Mouse (Mus musculus) embryonic facial prominence, embryonic 10.5 days (tissue): ENCODE data around the gene Plcb4. TPM values are rescaled to one million over a fixed set of nuclear protein-coding genes. Genes with fewer than 3 reads are reported as not detected.

ENCODE experiments used
- DNase-seq: peaks from one replicate; pipeline ENCODE4 v3.0.0-alpha.2; 2017; ENCODE audit warnings: low spot score
- H3K27ac ChIP-seq: fragments of 300-500 bp; sonication (generic); replicated peaks from 2 replicates; pipeline ENCODE4 v1.5.1; 2016; ENCODE audit warnings: mild to moderate bottlenecking
- H3K27me3 ChIP-seq: fragments of 300-500 bp; sonication (generic); replicated peaks from 2 replicates; pipeline ENCODE4 v1.6.1; 2016; ENCODE audit warnings: low read depth, mild to moderate bottlenecking; ENCODE audit not compliant: poor library complexity, severe bottlenecking
- H3K36me3 ChIP-seq: fragments of 300-500 bp; sonication (generic); replicated peaks from 2 replicates; pipeline ENCODE4 v1.6.1; 2016; ENCODE audit warnings: mild to moderate bottlenecking, moderate library complexity
- H3K4me1 ChIP-seq: fragments of 300-500 bp; sonication (generic); 2 replicates; pipeline ENCODE4 v1.6.1; 2016
- H3K4me3 ChIP-seq: fragments of 300-500 bp; sonication (generic); 2 replicates; pipeline ENCODE4 v1.5.1; 2016; ENCODE audit warnings: mild to moderate bottlenecking, moderate library complexity
- H3K9me3 ChIP-seq: fragments of 300-500 bp; sonication (generic); 2 replicates; pipeline ENCODE4 v1.6.1; 2016; ENCODE audit warnings: mild to moderate bottlenecking
- WGBS: fragments of 180-500 bp; shearing (Covaris S2); methylation state at CpG from one replicate; pipeline ENCODE4 v1.1.7; 2016; 5-methylcytosine and 5-hydroxymethylcytosine counted together
- polyA plus RNA-seq: library from polyadenylated mRNA; unstranded; fragments of >200 nt; fragmentation: Nextera tagmentation; extraction: Ambion mirVana; gene quantifications from 2 replicates; pipeline ENCODE4 v1.2.1, GENCODE M21; 2016

Plcb4 gene
- polyA plus RNA-seq, 1 experiment from 2014 or later, result 16.1 TPM

- Histone ChIP-seq H3K36me3 (no peaks in the 10 kb centered on the region), H3K4me3 (no peak overlapping the region), H3K4me1 (peaks cover 25% of the 10 kb centered on the region), H3K27ac (no peak overlapping the region), H3K9me3 (no peaks in the 10 kb centered on the region), H3K27me3 (no peaks in the 10 kb centered on the region)
- WGBS, result 77% methylated on average over 5 of the region's 5 CpGs
- no peak for DNase-seq
These were observed 203.9 kb downstream of the Plcb4 start for GRCm38 (mm10) chr2:135862489-135863390.

GRCm38 (mm10) chr2:135863391-135864076, 204.7 kb downstream of the Plcb4 start:
- H3K9me3 ChIP-seq, result no peaks in the 10 kb centered on the region
- DNase-seq, result no peak
- H3K4me3 ChIP-seq, result no peak overlapping the region
- H3K27ac ChIP-seq, result no peak overlapping the region
- 81% methylated on average over 4 of the region's 4 CpGs for WGBS
- H3K36me3 ChIP-seq, result no peaks in the 10 kb centered on the region
- H3K27me3 ChIP-seq, result no peaks in the 10 kb centered on the region
- peaks cover 29% of the 10 kb centered on the region for H3K4me1 ChIP-seq

DNA sequence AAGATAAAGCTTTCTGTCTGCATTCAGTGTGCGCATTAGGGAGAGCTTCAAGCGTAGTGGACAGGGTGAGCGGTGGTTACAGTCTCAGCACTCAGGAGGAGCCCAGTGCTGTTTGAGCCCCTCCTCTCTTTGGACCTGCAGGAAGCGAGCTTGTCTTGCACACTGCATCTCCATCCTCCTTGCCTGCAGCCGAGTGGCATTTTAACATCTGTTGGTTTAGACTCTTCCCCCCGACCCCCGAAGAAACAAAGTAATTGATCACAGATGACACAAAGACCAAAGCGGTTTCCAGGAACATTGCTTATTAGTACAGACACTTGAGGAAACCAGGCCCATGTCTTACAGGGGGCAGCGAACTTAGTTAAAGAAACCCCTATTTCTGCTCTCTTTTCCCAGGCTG, 207.6 kb downstream of the Plcb4 start:
- Histone ChIP-seq H3K27me3 (no peaks in the 10 kb centered on the region), H3K4me1 (peaks cover 29% of the 10 kb centered on the region), H3K4me3 (no peak overlapping the region), H3K9me3 (no peaks in the 10 kb centered on the region), H3K27ac (peak overlapping the region; percentile 58), H3K36me3 (no peaks in the 10 kb centered on the region)
- peak; percentile 76 for DNase-seq
- WGBS, result 27% methylated on average over 9 of the region's 9 CpGs

DNA sequence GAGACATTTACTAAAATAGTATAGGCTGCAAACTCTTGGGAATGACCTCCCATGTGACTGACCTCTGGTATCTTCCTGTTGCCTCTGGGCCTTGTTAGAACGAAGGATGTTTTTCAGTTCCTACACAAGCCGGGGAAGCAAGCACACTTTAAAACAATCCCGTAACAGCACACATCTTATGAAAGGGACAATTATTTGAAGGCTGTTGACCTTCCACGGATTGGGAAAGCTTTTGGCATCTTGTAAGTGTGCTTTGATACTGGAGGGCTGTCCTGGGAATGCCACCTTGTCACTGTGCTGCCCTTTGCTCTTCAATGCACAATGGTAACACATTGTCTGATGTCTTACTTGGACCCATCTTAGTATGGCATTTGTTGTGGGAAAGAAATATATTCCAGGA, 208.0 kb downstream of the Plcb4 start:
- Histone ChIP-seq H3K4me1 (peaks cover 29% of the 10 kb centered on the region), H3K27me3 (no peaks in the 10 kb centered on the region), H3K36me3 (no peaks in the 10 kb centered on the region), H3K4me3 (no peak overlapping the region), H3K9me3 (no peaks in the 10 kb centered on the region), H3K27ac (peak overlapping the region; percentile 41)
- no peak for DNase-seq
- 30% methylated on average over 4 of the region's 4 CpGs for WGBS

GRCm38 (mm10) chr2:135869637-135870036, 210.8 kb downstream of the Plcb4 start:
- Histone ChIP-seq H3K4me1 (peaks cover 38% of the 10 kb centered on the region), H3K27me3 (no peaks in the 10 kb centered on the region), H3K36me3 (no peaks in the 10 kb centered on the region), H3K4me3 (no peak overlapping the region), H3K9me3 (no peaks in the 10 kb centered on the region), H3K27ac (no peak overlapping the region)
- 82% methylated on average over 7 of the region's 7 CpGs for WGBS
- no peak for DNase-seq

GRCm38 (mm10) chr2:135873146-135873545, 214.3 kb downstream of the Plcb4 start:
- Histone ChIP-seq H3K27me3 (no peaks in the 10 kb centered on the region), H3K36me3 (no peaks in the 10 kb centered on the region), H3K9me3 (no peaks in the 10 kb centered on the region), H3K4me1 (peaks cover 9% of the 10 kb centered on the region; the same call in 1 of the 2 replicates), H3K27ac (no peak overlapping the region), H3K4me3 (no peak overlapping the region)
- DNase-seq, result no peak
- WGBS, result 60% methylated on average over 9 of the region's 9 CpGs

GRCm38 (mm10) chr2:135873761-135874160, 214.9 kb downstream of the Plcb4 start:
- WGBS, result 76% methylated on average over 2 of the region's 2 CpGs

DNA sequence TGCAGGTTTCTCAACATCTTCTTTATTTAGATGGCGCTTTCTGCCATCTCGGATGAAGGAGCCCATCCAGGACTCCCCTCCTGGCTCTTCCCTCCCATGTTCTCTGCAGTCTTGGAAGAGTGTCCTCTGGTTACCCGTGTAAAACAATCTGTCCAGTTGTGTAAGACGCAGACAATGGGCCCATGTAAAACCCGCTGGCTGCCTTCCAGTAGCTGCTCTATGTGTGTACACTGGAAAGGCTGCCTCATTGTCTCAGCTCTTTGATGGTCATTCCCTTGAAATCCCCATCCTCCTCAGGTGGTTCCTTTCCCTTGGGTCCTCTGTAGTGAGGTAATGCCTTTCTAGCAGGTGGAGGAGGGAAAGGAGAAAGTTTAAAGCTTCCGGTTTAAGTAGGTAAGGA, 216.7 kb downstream of the Plcb4 start:
- H3K4me1 ChIP-seq, result peaks cover 17% of the 10 kb centered on the region; the same call in 1 of the 2 replicates
- H3K9me3 ChIP-seq, result no peaks in the 10 kb centered on the region
- H3K27me3 ChIP-seq, result no peaks in the 10 kb centered on the region
- H3K36me3 ChIP-seq, result no peaks in the 10 kb centered on the region
- H3K27ac ChIP-seq, result no peak overlapping the region
- no peak overlapping the region for H3K4me3 ChIP-seq
- no peak for DNase-seq
- 92% methylated on average over 6 of the region's 6 CpGs for WGBS

More at GRCm38 (mm10) chr2:135873761-135874160, 214.9 kb downstream of the Plcb4 start:
- no peaks in the 10 kb centered on the region for H3K36me3 ChIP-seq
- no peak overlapping the region for H3K27ac ChIP-seq
- H3K9me3 ChIP-seq, result no peaks in the 10 kb centered on the region
- no peak for DNase-seq
- no peak overlapping the region for H3K4me3 ChIP-seq
- no peaks in the 10 kb centered on the region for H3K27me3 ChIP-seq
- H3K4me1 ChIP-seq, result peaks cover 9% of the 10 kb centered on the region; the same call in 1 of the 2 replicates

GRCm38 (mm10) chr2:135879356-135879755, 220.5 kb downstream of the Plcb4 start:
- 91% methylated on average over 7 of the region's 7 CpGs for WGBS
- H3K27ac ChIP-seq, result no peak overlapping the region
- H3K36me3 ChIP-seq, result no peaks in the 10 kb centered on the region
- no peaks in the 10 kb centered on the region for H3K9me3 ChIP-seq
- H3K4me3 ChIP-seq, result no peak overlapping the region
- H3K4me1 ChIP-seq, result peaks cover 18% of the 10 kb centered on the region
- no peak for DNase-seq
- no peaks in the 10 kb centered on the region for H3K27me3 ChIP-seq

DNA sequence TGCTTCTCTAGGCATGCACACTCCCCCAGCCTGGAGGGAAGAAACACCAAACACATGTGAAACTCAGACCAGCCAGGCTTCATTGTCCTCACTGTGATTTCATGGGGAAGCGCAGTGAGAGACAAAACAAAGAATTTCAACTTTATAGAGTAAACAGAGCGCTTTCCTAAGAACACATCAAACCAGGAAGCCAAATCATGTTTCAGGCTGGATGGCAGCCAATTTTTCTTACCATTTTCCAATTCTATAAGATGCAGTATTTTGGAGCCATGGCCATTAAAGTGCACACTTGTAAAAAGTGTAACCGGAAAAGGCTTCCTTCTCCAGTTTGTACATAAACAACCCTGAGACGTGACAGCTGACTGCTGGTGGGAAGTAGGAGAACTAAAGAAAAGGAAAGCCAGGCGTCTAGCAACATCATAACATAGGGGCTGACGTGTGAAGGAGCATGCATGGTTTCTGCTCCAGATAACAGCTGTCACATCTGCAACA, 221.5 kb downstream of the Plcb4 start:
- H3K4me1 ChIP-seq, result peaks cover 18% of the 10 kb centered on the region
- DNase-seq, result no peak
- no peak overlapping the region for H3K27ac ChIP-seq
- H3K4me3 ChIP-seq, result no peak overlapping the region
- no peaks in the 10 kb centered on the region for H3K36me3 ChIP-seq
- H3K27me3 ChIP-seq, result no peaks in the 10 kb centered on the region
- H3K9me3 ChIP-seq, result no peaks in the 10 kb centered on the region
- WGBS, result 66% methylated on average over 6 of the region's 6 CpGs

DNA sequence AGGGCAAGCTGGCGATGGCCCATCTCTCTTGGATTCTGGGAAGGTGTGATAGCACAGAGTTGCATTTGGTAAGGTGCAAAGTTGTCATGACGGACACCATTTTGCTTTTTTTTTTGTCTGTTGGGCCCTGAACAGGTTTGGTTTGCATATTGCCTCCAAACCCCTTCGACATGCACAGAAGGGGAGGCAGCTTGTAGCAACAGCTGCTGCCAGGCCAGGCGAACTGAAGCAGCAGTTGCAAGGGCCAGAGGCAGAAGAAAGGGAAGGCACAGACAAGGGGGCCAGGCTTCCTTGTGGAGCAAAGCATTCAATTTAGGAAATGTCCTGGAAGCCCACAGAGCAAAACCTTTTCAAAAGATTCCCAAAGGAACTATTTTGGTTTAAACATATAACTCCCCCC, 224.5 kb downstream of the Plcb4 start:
- Histone ChIP-seq H3K4me3 (no peak overlapping the region), H3K36me3 (no peaks in the 10 kb centered on the region), H3K27ac (no peak overlapping the region), H3K4me1 (peaks cover 18% of the 10 kb centered on the region), H3K9me3 (no peaks in the 10 kb centered on the region), H3K27me3 (no peaks in the 10 kb centered on the region)
- no peak for DNase-seq
- 86% methylated on average over 4 of the region's 4 CpGs for WGBS

GRCm38 (mm10) chr2:135884534-135885180, 225.8 kb downstream of the Plcb4 start:
- Histone ChIP-seq H3K27me3 (no peaks in the 10 kb centered on the region), H3K9me3 (no peaks in the 10 kb centered on the region), H3K36me3 (no peaks in the 10 kb centered on the region), H3K4me1 (peaks cover 18% of the 10 kb centered on the region), H3K4me3 (no peak overlapping the region), H3K27ac (no peak overlapping the region)
- WGBS, result 81% methylated on average over 7 of the region's 7 CpGs
- no peak for DNase-seq
